ENCODE assay signal across 11 mouse cellular contexts in the genomic region with DNA sequence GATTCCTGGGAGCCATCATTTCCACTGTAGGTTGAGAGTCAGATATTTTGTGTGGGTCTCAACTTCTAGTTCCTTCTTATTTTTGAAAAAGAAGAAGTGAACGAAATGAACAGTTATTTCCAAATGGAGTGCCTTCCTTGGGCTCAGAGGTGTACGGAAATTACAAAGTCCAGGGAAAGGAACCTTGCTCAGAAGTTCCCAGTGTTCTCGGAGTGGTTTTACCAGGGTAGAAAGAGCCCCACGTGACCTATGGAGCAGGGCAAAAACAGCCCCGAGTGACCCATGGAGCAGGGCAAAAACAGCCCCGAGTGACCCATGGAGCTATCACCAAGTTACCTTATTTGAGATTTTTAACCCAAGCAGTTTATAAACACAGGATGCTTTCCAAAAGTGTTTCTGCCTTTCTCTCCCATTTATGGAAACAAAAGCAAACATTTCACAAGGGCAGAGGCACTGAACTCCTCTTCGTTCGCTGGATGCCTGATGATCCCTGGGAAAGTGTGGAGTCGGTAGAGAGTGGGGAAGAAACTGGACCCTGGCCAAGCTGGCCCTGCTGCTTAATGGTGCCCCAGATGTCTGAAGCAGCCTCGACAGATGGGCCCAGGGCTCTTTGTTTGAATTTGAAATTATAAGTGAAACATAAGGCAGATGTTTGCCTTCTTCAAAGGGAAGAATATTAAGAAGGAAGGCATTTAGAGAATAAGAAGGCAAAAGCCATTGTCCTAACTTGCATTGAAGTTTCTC.
A peak's percentile ranks its signal among the peaks of the same experiment; 100 is the strongest.
DNase-seq lines count a peak whose midpoint lies in the region; ATAC-seq and TF ChIP-seq lines count a peak whose summit lies in the region.
"Had no signal": no experiment of that assay in that cellular context is flagged by ENCODE, and none has a peak within 500 bp of the region (broad histone marks: within the 10 kb centered on the region; RNA-seq: fewer than 3 reads in every experiment).

No protein-coding gene starts in this region.

- ATAC-seq in embryonic facial prominence, embryonic 12.5 days (ENCODE audit: insufficient number of reproducible peaks, insufficient read depth, low FRiP score, low TSS enrichment): no peak
- ATAC-seq in lung, embryonic 14.5 days (ENCODE audit: insufficient read depth): peak; percentile 67
- no peak for ATAC-seq in embryonic facial prominence, embryonic 13.5 days (ENCODE audit: insufficient number of reproducible peaks, insufficient read depth, low FRiP score, low TSS enrichment, low read depth)
- peak; percentile 62 for ATAC-seq in liver, postnatal 0 days
- no peak for ATAC-seq in erythroblast, adult 5-6 weeks (replicated peaks; ENCODE audit: low FRiP score, poor library complexity, severe bottlenecking)

- H3K4me2 ChIP-seq in embryonic facial prominence, embryonic 12.5 days (replicated peaks): no peak overlapping the region
- no peak overlapping the region for H3K4me2 ChIP-seq in lung, embryonic 14.5 days
- no peak overlapping the region for H3K4me2 ChIP-seq in embryonic facial prominence, embryonic 13.5 days
- peak overlapping the region; percentile 18; the same call in 1 of the 2 replicates for H3K4me2 ChIP-seq in liver, postnatal 0 days (ENCODE audit: low read depth, low read length)
- H3K4me2 ChIP-seq: heart, embryonic 13.5 days had no signal

- no peak overlapping the region for H3K9ac ChIP-seq in embryonic facial prominence, embryonic 12.5 days
- no peak overlapping the region for H3K9ac ChIP-seq in lung, embryonic 14.5 days
- H3K9ac ChIP-seq in embryonic facial prominence, embryonic 13.5 days: no peak overlapping the region
- no peak overlapping the region for H3K9ac ChIP-seq in liver, postnatal 0 days (replicated peaks)
- H3K9ac ChIP-seq: heart, embryonic 13.5 days had no signal

- no peaks in the 10 kb centered on the region for H3K9me3 ChIP-seq in embryonic facial prominence, embryonic 12.5 days
- no peaks in the 10 kb centered on the region for H3K9me3 ChIP-seq in embryonic facial prominence, embryonic 10.5 days
- H3K9me3 ChIP-seq in lung, embryonic 14.5 days (ENCODE audit: low read depth, low read length): no peaks in the 10 kb centered on the region
- H3K9me3 ChIP-seq in embryonic facial prominence, embryonic 13.5 days: no peaks in the 10 kb centered on the region
- H3K9me3 ChIP-seq in liver, postnatal 0 days (ENCODE audit: low read length): no peaks in the 10 kb centered on the region
- H3K9me3 ChIP-seq: heart, embryonic 13.5 days had no signal

- no peak overlapping the region for H3K4me3 ChIP-seq in embryonic facial prominence, embryonic 12.5 days
- H3K4me3 ChIP-seq in embryonic facial prominence, embryonic 10.5 days: no peak overlapping the region
- H3K4me3 ChIP-seq in lung, embryonic 14.5 days (ENCODE audit: low read depth, low read length): no peak overlapping the region
- no peak overlapping the region for H3K4me3 ChIP-seq in embryonic facial prominence, embryonic 13.5 days
- no peak overlapping the region for H3K4me3 ChIP-seq in liver, postnatal 0 days (ENCODE audit: low read depth, low read length)
- H3K4me3 ChIP-seq: heart, embryonic 13.5 days had no signal

- TF ChIP-seq CTCF in lung, embryonic 14.5 days (IDR thresholded peaks at IDR 0.05; ENCODE audit: low read depth): no peak
- no peak for TF ChIP-seq CTCF in liver, postnatal 0 days (IDR thresholded peaks at IDR 0.05; ENCODE audit: low read depth)

- H3K36me3 ChIP-seq in embryonic facial prominence, embryonic 12.5 days: no peaks in the 10 kb centered on the region
- H3K36me3 ChIP-seq in embryonic facial prominence, embryonic 10.5 days (replicated peaks): no peaks in the 10 kb centered on the region
- H3K36me3 ChIP-seq in lung, embryonic 14.5 days (ENCODE audit: insufficient read depth): no peaks in the 10 kb centered on the region
- H3K36me3 ChIP-seq in embryonic facial prominence, embryonic 13.5 days: no peaks in the 10 kb centered on the region
- no peaks in the 10 kb centered on the region for H3K36me3 ChIP-seq in liver, postnatal 0 days (replicated peaks; ENCODE audit: insufficient read depth, low read length)
- H3K36me3 ChIP-seq: heart, embryonic 13.5 days had no signal

- H3K27me3 ChIP-seq in embryonic facial prominence, embryonic 12.5 days: no peaks in the 10 kb centered on the region
- H3K27me3 ChIP-seq in embryonic facial prominence, embryonic 10.5 days (replicated peaks; ENCODE audit: low read depth, poor library complexity, severe bottlenecking): no peaks in the 10 kb centered on the region
- H3K27me3 ChIP-seq in lung, embryonic 14.5 days (ENCODE audit: insufficient read depth, low read length): no peaks in the 10 kb centered on the region
- no peaks in the 10 kb centered on the region for H3K27me3 ChIP-seq in embryonic facial prominence, embryonic 13.5 days
- no peaks in the 10 kb centered on the region for H3K27me3 ChIP-seq in liver, postnatal 0 days (ENCODE audit: insufficient read depth, low read length)

- no peak for DNase-seq in embryonic facial prominence, embryonic 10.5 days (ENCODE audit: low spot score)
- DNase-seq in lung, embryonic 14.5 days: peak; percentile 88
- no peak for DNase-seq in lung, adult 18-20 months
- DNase-seq in liver, postnatal 0 days: no peak
- no peak for DNase-seq in adrenal gland, adult 8-10 months
- DNase-seq: adrenal gland, postnatal 25 days had no signal

- 62% methylated on average over 10 of the region's 10 CpGs for WGBS in embryonic facial prominence, embryonic 12.5 days
- 82% methylated on average over 10 of the region's 10 CpGs for WGBS in embryonic facial prominence, embryonic 10.5 days
- 34% methylated on average over 10 of the region's 10 CpGs for WGBS in lung, embryonic 14.5 days
- WGBS in embryonic facial prominence, embryonic 13.5 days: 61% methylated on average over 10 of the region's 10 CpGs
- WGBS in liver, postnatal 0 days (ENCODE audit: insufficient replicate concordance): 44% methylated on average over 10 of the region's 10 CpGs

- H3K27ac ChIP-seq in embryonic facial prominence, embryonic 12.5 days: peak overlapping the region; percentile 42; the same call in 1 of the 2 replicates
- no peak overlapping the region for H3K27ac ChIP-seq in embryonic facial prominence, embryonic 10.5 days (replicated peaks)
- peak overlapping the region; percentile 48; the same call in 1 of the 2 replicates for H3K27ac ChIP-seq in lung, embryonic 14.5 days (ENCODE audit: low read depth)
- peak overlapping the region; percentile 36; the same call in 1 of the 2 replicates for H3K27ac ChIP-seq in embryonic facial prominence, embryonic 13.5 days
- H3K27ac ChIP-seq in liver, postnatal 0 days (ENCODE audit: low read depth): peak overlapping the region; percentile 60
- H3K27ac ChIP-seq: heart, embryonic 13.5 days; macrophage had no signal

- no peaks in the 10 kb centered on the region for H3K4me1 ChIP-seq in embryonic facial prominence, embryonic 12.5 days
- no peaks in the 10 kb centered on the region for H3K4me1 ChIP-seq in embryonic facial prominence, embryonic 10.5 days
- H3K4me1 ChIP-seq in lung, embryonic 14.5 days (ENCODE audit: insufficient read depth): peaks cover 3% of the 10 kb centered on the region; the same call in 1 of the 2 replicates
- 0 out of 2 replicates have a peak, but pooled peaks cover 11% of the 10 kb centered on the region for H3K4me1 ChIP-seq in embryonic facial prominence, embryonic 13.5 days
- peaks cover 9% of the 10 kb centered on the region; the same call in 1 of the 2 replicates for H3K4me1 ChIP-seq in liver, postnatal 0 days (ENCODE audit: insufficient read depth)
- H3K4me1 ChIP-seq: heart, embryonic 13.5 days had no signal

- TF ChIP-seq EP300 in liver, postnatal 0 days (IDR thresholded peaks at IDR 0.05; ENCODE audit: low read depth): no peak

Comparison
In these comparisons a context has a peak if more than half of its experiments do, and no peak if none do; other contexts are left out.
1. ATAC-seq: peak in lung, embryonic 14.5 days (single experiment) and liver, postnatal 0 days (single experiment); none in embryonic facial prominence, embryonic 12.5 days (single experiment), embryonic facial prominence, embryonic 13.5 days (single experiment) and erythroblast, adult 5-6 weeks (single experiment).